Mouse (Mus musculus) adrenal gland, postnatal 14 days (tissue): Measurements from ENCODE around the gene Zfp362. TPM values are rescaled to one million over a fixed set of nuclear protein-coding genes. Genes with fewer than 3 reads are reported as not detected.

Experiments used
- DNase-seq: peaks from one replicate; pipeline ENCODE4 v3.0.0; 2021; ENCODE audit warnings: mixed read lengths
- long read RNA-seq, 2 experiments: library from polyadenylated mRNA; stranded (forward); transcript quantifications; one replicate each; pipeline ENCODE4 v2.0.0; 2021
- total RNA-seq: library from RNA; stranded (reverse); gene quantifications from 2 replicates; pipeline ENCODE4 v1.2.3, GENCODE M21; 2021

Zfp362 gene
- 32.2 and 39.1 TPM in 2 replicates for total RNA-seq
- long read RNA-seq, experiment 1, transcript Zfp362-202 (9 exons, 2,812 nt) = major isoform, 10 of 34 reads
- long read RNA-seq, experiment 1, partial matches to known transcripts = 19 of 34 reads
- long read RNA-seq, experiment 1, other reads (novel, unspliced or antisense) = 5 of 34 reads
- long read RNA-seq, experiment 2, transcript Zfp362-202 (9 exons, 2,812 nt) = major isoform, 6 of 28 reads
- long read RNA-seq, experiment 2, partial matches to known transcripts = 18 of 28 reads
- long read RNA-seq, experiment 2, other reads (novel, unspliced or antisense) = 4 of 28 reads

- peak; percentile 75 for DNase-seq
Measured at GRCm38 (mm10) chr4:128806043-128806826, at the start of gene Zfp362. TSS of gene Zfp362 (minus strand) at chr4:128806045.

DNA sequence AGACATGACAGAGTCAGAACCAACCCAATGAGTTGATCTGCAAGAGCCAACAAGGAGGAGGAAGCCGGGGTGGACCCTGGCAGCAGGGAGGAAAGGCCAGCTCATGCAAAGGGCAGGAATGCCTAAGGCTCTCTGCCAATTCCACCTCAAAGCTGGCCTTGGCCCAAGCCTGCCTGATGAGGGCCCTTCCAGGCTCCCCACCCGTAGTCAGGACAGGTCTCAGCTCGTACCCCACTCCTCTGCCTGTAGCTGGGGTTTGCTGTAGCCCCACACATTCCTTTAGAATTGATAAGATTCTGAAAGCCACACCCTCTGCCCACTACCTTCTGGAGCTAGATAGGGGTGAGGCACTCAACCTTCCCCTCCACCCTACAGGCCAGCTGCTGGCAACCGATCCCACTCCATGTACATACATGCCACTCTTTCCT lies 49.8 kb upstream of the Zfp362 start:
- peak; percentile 87 for DNase-seq

- peak; percentile 35 for DNase-seq
Measured at GRCm38 (mm10) chr4:128853117-128853516, 47.3 kb upstream of the Zfp362 start.

GRCm38 (mm10) chr4:128852266-128852887 lies 46.5 kb upstream of the Zfp362 start:
- DNase-seq = peak; percentile 36

- DNase-seq = no peak
Measured at GRCm38 (mm10) chr4:128849686-128850085, 43.8 kb upstream of the Zfp362 start.

- no peak for DNase-seq
Measured at GRCm38 (mm10) chr4:128848961-128849360, 43.1 kb upstream of the Zfp362 start.

DNA sequence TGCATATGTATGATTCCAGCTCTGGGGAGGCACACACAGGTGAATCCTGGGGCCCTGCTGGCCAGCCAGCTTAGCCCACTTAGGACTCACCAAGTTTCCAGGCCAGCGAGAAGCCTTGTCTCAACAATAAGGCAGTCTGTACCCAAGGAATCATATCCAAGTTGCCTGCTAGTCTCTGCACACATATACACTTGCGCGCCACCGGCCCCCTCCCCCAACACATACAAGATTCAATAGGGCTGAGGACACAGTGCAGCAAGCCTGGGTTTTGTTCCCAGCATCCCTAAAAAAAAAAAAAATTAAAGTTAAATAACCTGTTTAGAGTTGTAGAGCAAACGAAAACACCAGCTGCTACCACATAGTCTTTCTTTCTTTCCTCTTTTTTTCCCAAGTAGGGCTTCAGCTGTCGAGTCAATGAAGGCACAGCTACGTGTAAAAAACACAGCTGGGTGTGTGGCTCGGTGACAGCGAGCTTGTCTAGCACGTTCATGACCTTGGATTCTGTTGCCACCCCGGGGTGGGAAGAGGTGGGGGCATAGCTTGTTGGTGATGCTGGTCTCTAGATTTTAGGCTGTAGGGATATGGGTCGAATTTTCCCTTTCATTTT lies 39.6 kb upstream of the Zfp362 start:
- no peak for DNase-seq

DNA sequence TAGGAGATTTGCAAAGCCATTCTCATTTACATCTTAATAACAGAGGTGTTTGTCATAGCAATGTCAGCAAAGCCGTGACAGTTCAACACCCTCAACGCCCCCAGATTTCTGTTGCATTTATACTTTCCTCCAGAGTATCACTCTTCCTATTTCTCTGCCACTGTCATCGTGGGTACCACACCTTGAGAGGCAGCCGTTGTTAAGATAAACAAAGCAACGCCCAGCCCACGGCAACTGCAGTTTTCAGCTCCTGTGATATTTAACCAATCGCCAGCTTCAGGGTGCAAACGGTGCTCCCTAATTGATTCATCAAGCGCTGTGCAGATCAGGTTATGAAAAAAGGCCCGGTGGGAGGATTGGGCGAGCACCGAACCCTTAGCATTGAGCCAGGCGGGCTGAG lies 38.7 kb upstream of the Zfp362 start:
- no peak for DNase-seq

GRCm38 (mm10) chr4:128841259-128841658 lies 35.4 kb upstream of the Zfp362 start:
- no peak for DNase-seq

DNA sequence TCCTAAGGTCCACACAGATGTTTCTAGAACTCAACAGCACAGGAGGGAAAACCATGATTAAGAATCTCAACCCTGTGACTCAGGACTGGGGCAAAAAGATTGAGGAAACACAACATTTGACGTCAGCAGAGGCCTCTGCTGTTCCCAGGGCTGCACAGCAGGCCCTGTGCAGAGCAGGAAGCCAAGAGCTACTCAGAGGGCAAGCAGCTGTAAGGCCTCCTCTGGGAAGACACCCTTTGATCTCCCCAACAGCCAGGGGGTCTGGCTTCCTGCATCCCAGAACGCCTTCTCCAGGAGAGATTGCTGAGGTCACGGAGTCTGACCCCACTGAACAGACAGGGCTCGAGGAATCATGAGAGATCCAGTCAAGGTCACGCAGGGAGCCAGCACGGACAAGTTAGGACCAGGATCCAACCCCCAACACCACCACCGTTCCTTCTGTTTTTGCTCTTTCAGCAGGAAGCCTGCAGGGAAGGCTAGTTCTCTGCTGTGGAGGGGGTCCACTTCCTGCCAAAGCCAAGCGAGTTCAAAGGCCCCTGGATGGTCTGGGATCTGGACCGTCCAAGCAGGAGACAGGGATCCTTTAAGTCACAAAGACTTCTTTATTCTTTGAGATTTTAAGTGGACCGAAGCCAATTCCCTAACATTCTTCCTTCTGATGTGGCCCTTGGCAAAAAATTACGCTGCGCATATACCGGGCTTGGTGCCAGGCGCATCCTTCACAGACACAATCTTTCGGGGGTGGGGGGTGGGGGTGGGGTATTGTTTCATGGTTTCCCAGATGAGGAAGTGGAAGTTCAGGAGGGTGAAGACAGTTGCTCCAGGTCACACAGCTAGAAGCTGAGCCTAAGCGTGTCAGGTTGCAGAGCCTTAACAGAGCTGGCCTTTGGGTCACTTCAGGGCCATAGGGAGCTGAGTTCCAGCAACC lies 34.2 kb upstream of the Zfp362 start:
- DNase-seq = peak; percentile 76

GRCm38 (mm10) chr4:128838202-128838601 lies 32.4 kb upstream of the Zfp362 start:
- DNase-seq = no peak

- DNase-seq = no peak
Measured at GRCm38 (mm10) chr4:128824131-128824530, 18.3 kb upstream of the Zfp362 start.

DNA sequence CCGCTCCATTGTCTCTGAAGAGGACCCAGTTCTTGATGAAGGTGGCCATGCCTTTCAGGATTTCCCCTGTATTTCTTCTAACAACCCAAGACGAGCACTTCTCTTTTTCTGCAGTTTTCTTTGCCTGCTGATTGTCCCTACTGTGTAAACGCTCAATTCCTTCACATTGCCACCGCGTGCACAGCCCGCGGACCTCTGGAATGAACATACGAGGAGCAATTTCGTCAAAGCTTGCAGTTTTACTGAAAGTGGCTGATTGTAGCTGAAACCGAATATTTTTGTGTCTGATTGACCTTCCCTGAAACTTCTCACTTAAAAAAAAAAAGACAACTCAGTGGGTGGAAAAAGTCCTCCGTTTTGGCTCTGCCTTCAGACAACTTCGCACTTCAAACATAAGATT lies 14.7 kb upstream of the Zfp362 start:
- DNase-seq = no peak

- DNase-seq = no peak
Measured at GRCm38 (mm10) chr4:128817011-128817410, 11.2 kb upstream of the Zfp362 start.

GRCm38 (mm10) chr4:128811382-128812056 lies 5.7 kb upstream of the Zfp362 start:
- DNase-seq = peak; percentile 87

DNA sequence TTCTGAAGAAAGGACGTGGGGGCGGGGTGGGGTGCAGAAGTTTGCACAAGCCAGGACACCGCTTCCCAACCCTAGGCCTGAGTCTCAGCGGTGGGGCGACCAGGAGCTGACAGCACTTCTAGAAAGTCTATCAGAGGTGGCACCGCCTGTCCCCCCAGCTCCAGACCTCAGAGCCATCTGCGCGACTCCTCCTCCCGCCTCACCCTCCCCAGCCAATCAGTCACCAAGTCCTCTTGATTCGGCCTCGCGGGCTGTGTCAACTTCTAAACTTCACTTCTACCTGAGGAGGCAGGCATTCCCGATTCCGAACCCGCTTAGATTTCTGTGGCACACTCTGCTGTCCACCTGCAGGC lies 958 bp upstream of the Zfp362 start:
- DNase-seq = peak; percentile 88

GRCm38 (mm10) chr4:128805150-128806042 lies 449 bp downstream of the Zfp362 start:
- peak; percentile 49 for DNase-seq

DNA sequence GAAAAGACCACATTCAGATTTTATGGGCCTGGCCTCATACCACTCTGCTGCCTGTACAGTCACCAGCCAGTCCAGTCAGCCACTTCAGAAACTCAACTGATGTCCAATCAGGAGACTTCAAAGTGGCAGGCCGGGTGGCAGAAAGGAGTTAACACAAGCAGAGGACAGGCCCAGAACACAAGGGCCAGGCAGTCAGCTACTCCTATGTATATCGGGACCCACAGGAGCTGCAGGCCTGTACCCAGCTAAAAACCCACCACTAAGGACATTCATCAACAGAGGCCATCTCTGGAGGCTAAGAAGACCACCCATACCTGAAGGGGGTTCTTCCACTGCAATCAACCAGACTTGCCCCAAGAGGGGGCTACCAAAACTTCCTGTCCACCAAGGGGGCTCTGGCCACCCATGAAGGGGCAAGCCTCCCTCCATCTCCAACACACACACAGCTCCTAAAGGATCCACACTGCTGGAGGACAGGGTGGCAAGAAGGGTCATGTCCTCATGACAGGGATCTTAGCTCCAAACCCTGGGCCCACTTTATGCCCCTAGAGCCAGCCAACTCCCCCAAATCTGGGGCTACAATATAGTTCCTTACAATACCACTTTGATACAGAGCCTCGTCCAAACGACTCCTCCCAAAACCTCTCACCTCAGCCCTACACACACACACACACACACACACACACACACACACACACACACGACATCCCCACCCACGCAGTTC lies 1.3 kb downstream of the Zfp362 start:
- DNase-seq = peak; percentile 52

DNA sequence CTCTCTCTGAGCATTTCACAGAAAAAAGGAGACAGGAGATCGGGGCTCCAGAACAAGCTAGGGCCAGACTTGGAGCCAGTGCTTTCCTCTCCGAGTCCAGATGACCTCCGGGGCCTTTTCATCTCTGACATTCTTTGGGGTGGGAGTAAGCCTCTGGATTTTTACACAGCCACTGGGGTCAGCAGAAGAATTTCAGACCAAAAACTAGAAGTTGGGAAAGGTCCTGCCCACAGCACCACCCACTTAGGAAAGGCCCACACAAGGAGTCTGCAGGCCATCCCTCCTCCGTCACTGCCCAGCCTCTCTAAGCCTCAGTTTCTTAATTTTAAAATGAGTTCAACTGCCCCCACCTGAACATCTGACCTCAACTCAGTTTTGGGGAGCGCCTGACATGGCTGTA lies 2.3 kb downstream of the Zfp362 start:
- no peak for DNase-seq
